Mouse (Mus musculus): ENCODE measurements around the gene Tmem164. TPM values are rescaled to one million over a fixed set of nuclear protein-coding genes. Genes with fewer than 3 reads are reported as not detected.

The Tmem164 gene
- total RNA-seq, 4 experiments from 2014 or later, result 26.6 to 30.2 (median 28.3) TPM

- DNase-seq (ENCODE audit: low spot score in 2 of 2), result no peak
Observed at GRCm38 (mm10) chrX:142747428-142747827, 66.2 kb downstream of the Tmem164 start.

- peak in 1 of 2 experiments; percentile 36 for DNase-seq (ENCODE audit: low spot score in 2 of 2)
Observed at GRCm38 (mm10) chrX:142748574-142748973, 67.4 kb downstream of the Tmem164 start.

- DNase-seq (ENCODE audit: low spot score in 2 of 2), result no peak
Observed at GRCm38 (mm10) chrX:142750775-142751174, 69.6 kb downstream of the Tmem164 start.

GRCm38 (mm10) chrX:142755542-142755941 is 74.3 kb downstream of the Tmem164 start:
- DNase-seq (ENCODE audit: low spot score in 2 of 2), result no peak

- no peak for DNase-seq (ENCODE audit: low spot score in 2 of 2)
Observed at GRCm38 (mm10) chrX:142760415-142760814, 79.2 kb downstream of the Tmem164 start.

GRCm38 (mm10) chrX:142763337-142763736 is 82.1 kb downstream of the Tmem164 start:
- DNase-seq (ENCODE audit: low spot score in 2 of 2), result no peak

GRCm38 (mm10) chrX:142769698-142770097 is 88.5 kb downstream of the Tmem164 start:
- DNase-seq (ENCODE audit: low spot score in 2 of 2), result no peak

- no peak for DNase-seq (ENCODE audit: low spot score in 2 of 2)
Observed at GRCm38 (mm10) chrX:142773658-142774057, 92.5 kb downstream of the Tmem164 start.

- no peak for DNase-seq (ENCODE audit: low spot score in 2 of 2)
Observed at GRCm38 (mm10) chrX:142776131-142776530, 94.9 kb downstream of the Tmem164 start.

- DNase-seq (ENCODE audit: low spot score in 2 of 2), result no peak
Observed at GRCm38 (mm10) chrX:142778638-142779037, 97.4 kb downstream of the Tmem164 start.

GRCm38 (mm10) chrX:142786160-142787052 is 105.2 kb downstream of the Tmem164 start:
- DNase-seq (ENCODE audit: low spot score in 2 of 2), result peak in 1 of 2 experiments; percentile 13

GRCm38 (mm10) chrX:142792185-142792584 is 111.0 kb downstream of the Tmem164 start:
- DNase-seq (ENCODE audit: low spot score in 2 of 2), result no peak

- no peak for DNase-seq (ENCODE audit: low spot score in 2 of 2)
Observed at GRCm38 (mm10) chrX:142794069-142794610, 112.9 kb downstream of the Tmem164 start.

GRCm38 (mm10) chrX:142804596-142804995 is 123.4 kb downstream of the Tmem164 start:
- DNase-seq (ENCODE audit: low spot score in 2 of 2), result peak in 1 of 2 experiments; percentile 19

- DNase-seq (ENCODE audit: low spot score in 2 of 2), result no peak
Observed at GRCm38 (mm10) chrX:142806126-142806525, 124.9 kb downstream of the Tmem164 start.

GRCm38 (mm10) chrX:142806620-142807061 is 125.4 kb downstream of the Tmem164 start:
- peak in 1 of 2 experiments; percentile 11 for DNase-seq (ENCODE audit: low spot score in 2 of 2)

- peak in 1 of 2 experiments; percentile 19 for DNase-seq (ENCODE audit: low spot score in 2 of 2)
Observed at GRCm38 (mm10) chrX:142808411-142808810, 127.2 kb downstream of the Tmem164 start.

- no peak for DNase-seq (ENCODE audit: low spot score in 2 of 2)
Observed at GRCm38 (mm10) chrX:142813146-142813545, 131.9 kb downstream of the Tmem164 start.

- no peak for DNase-seq (ENCODE audit: low spot score in 2 of 2)
Observed at GRCm38 (mm10) chrX:142818057-142818682, 137.0 kb downstream of the Tmem164 start.

- no peak for DNase-seq (ENCODE audit: low spot score in 2 of 2)
Observed at GRCm38 (mm10) chrX:142821239-142821638, 140.0 kb downstream of the Tmem164 start.

GRCm38 (mm10) chrX:142821846-142822245 is 140.6 kb downstream of the Tmem164 start:
- DNase-seq (ENCODE audit: low spot score in 2 of 2), result no peak

- DNase-seq (ENCODE audit: low spot score in 2 of 2), result no peak
Observed at GRCm38 (mm10) chrX:142825309-142825708, 144.1 kb downstream of the Tmem164 start.

All from left cerebral cortex, adult 8-10 months (tissue).